Mouse (Mus musculus) hematopoietic stem cell, adult 5-6 weeks (primary cell): ENCODE data around the gene Plekha4. TPM values are rescaled to one million over a fixed set of nuclear protein-coding genes. Genes with fewer than 3 reads are reported as not detected.
A peak's percentile ranks its signal among the peaks of the same experiment; 100 is the strongest.

Experiments used
- ATAC-seq, 2 experiments: fragments of 125-278 bp in 1 of 2; replicated peaks in 1 of 2; 2 replicates each; pipeline ENCODE4 v1.8.0; 2016 to 2017; ENCODE audit warnings: inconsistent platforms in 2 of 2, mild to moderate bottlenecking in 2 of 2, moderate number of reproducible peaks in 2 of 2, low read depth in 1 of 2, moderate TSS enrichment in 1 of 2; ENCODE audit not compliant: low FRiP score in 2 of 2, poor library complexity in 2 of 2, severe bottlenecking in 2 of 2, insufficient read depth in 1 of 2, low TSS enrichment in 1 of 2
- total RNA-seq: library from RNA; stranded (forward); fragments of 172-1452, 232-1000 nt; gene quantifications from 2 replicates; pipeline ENCODE4 v1.2.3, GENCODE M21; 2017

Gene Plekha4
- total RNA-seq, 1 experiment from 2014 or later, result 3.1 TPM

DNA sequence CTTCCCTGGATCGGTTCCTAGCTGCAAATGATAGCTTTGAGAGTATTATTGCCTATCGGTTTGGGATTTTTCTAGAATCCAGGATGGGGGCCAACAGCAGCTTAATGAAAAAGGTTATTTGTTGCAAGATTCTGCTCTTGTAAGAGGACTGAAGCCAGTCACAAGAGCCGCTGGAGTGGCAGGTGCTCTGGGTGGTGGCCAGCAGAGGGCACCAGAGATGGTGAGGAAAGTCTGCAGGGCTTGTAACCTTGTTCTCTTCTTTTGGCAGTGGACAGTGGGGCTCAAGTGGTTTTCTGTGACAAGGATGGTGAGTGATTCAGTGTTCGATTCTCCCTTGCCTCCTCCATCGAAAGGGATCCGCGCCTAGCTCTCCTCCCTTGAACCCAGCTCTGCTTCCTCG is 29.7 kb downstream of the Plekha4 start:
- ATAC-seq, result peak; percentile 80 to 81

DNA sequence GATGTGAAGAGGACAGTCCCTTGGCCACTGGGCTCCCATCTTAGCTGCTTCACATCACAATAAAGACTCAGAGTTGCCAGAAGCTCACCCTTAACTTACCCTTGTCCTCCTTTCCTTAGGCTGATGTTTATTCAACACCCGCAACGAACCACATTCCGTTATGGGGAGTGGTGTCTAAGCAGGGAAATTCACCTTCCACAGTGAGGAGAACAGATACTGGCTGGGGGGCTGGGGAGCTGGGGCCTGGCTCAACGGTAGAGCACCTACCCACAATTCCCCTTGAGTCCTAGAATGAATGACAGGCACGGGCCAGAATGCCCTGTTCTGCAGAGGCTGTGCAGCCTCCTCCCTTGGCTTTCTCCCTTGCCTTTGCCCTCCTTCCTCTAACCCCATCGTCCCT is 32.8 kb downstream of the Plekha4 start:
- ATAC-seq, result no peak

DNA sequence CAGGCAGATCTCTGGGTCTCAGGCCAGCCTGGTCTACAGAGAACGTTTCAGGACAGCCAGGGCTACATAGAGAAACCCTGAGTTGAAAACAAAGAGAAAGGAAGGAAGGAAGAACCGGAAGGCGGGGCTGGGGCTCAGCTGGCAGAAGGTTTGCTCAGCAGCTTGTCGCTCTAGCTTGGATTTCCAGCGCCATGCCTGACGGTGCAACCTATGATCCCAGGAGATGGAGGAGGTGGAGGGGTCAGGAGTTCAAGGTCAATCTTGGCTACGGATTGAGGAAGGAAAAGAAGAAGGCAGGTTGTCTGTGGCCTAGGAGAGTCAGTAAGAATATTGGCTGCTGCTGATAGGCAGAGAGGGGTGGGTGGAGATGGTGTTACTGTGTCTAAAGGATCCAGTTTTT is 34.1 kb downstream of the Plekha4 start:
- ATAC-seq, result no peak

DNA sequence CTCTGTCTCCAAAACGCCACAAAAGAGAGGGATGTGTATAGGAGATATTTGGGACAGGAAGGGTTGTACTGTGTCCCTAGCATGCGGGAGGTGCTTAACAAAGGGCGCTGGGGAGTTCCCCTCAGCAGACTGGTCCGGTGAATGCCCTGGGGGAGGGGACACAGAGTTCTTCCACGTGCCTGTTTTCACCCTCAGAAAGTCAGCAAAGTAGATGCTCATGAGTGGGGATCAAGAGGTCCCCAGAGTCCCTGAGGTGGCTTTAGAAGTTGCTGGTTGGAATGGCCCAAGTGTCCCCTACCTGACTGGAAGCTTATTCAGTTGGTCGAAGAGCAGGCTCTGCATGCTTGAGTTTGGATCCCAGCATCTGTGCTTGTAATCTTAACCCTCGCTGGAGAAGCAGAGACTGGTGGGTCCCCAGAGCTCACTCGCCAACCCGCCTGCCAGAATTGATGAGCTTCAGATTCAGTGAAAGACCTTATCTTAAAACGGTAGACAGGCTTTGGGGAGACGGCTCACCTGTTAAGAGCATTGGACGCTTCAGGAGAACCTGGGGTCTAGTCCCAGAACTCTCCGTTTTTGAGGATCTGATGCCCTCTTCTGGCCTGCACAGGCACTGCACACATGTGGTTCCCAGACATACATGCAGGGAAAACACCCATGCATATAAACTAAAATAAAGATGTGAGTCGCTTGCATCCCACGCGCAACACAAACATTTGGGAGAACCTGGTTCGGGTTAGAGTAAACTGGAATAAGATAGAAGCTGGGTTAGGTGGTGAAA is 34.9 kb downstream of the Plekha4 start:
- ATAC-seq, result peak; percentile 77 to 79

DNA sequence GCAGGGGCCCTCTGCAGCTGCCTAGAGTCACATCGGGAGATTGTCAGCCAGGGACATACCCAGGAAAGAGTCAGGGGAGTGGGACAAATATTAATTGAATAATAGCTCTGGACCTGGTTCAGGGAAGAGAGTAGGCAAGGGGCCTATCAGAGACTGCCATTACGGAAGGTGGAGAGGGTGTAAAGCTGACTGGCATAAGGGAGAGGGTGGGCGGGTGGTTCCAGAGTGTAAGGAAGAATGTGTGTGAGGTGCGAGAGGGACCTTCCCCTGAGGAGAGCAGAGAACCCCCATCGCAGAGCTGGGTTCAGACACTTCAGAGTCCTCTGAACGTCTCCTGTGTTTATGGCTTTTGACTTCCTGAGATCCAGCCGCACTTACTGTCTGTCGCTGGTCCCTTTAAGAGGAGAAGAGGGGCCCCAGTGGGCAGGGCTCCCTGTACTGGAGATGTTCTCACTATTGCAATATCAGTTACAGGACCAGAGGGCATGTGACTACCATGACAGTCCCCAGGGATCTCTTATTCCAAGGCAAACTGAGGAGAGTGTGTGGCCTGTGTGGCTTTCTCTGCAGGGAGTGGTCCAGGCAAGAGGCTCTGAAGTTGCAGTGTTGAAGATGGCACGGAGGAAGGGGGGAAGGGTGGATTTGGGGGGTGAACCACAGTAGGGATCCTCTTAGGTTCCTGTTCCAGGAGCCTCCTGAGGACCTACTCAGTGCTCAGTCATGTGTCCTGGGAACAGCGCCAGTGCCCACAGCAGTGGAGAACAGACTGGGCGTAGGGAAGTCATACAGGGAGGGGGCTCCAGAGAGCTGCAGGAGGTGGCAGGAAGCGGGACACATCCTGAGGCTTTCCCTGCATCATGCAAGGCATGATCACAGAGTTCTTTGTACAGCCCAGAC is 35.7 kb downstream of the Plekha4 start:
- ATAC-seq, result peak in 1 of 2 experiments; percentile 39; a peak in 1 of 4 replicates

DNA sequence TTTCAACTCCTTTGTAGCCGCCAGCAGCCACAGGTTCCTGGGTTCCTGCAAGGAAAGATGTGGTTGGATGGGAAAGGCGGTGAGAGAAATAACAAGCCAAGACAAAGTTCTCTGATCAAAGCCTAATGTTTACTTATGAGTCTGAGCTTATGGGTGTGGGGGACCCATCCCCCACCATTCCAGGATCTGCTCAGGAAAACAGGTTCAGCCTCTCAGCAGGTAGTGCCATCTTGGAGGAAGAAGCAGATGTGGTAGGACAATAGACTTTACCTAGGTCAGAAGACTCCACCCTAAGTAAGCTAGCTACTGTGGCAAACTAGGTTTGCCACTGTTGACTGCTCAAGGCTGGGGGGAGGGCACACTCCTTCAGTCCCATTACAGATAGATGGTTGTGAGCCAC is 38.7 kb downstream of the Plekha4 start:
- ATAC-seq, result no peak

DNA sequence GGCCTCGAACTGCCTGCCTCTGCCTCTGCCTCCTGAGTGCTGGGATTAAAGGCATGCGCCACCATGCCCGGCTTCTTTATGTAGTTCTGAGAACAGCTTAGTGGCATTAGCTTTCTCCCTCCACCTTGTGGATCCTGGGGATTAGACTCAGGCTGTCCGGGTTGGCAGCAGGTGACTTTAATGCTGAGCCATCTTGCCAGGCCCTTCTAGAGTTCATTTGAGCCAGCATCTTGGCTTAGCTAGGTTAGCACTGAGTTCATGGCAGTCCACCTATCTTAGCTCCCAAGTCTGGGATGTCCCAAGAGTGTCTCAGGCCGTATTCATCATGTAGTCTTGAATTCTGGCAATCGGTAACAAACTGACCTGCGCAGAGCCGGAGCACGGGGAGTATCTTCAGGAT is 39.3 kb downstream of the Plekha4 start:
- ATAC-seq, result no peak

DNA sequence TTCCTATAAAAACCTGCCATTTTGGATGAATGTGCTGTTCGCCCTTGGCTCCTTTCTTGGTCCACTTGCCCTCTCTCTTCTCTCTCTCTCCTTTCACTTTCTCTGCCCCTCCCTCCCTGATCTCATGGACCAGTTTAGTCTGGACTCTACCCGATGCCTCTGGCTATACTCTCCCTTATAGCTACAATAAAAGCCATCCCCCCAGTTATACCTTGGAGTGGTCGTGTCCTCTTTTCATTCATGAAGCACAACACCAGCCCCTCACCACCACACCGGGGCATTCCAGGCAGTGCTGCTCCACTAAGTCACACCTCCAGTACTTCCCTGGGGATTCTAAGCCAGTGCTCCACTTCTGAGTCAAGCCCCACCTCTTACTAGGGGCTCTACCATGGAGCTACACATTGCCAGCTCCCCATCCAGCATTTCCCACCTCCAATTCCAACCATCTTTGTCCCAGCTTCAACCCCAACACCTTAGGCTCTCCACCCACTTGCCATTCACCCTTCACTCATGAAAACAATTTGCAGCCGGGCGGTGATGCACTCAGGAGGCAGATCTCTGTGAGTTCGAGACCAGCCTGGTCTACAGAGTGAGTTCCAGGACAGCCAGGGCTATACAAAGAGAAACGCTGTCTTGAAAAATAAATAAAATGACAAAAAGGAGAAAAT is 41.1 kb downstream of the Plekha4 start:
- no peak for ATAC-seq

DNA sequence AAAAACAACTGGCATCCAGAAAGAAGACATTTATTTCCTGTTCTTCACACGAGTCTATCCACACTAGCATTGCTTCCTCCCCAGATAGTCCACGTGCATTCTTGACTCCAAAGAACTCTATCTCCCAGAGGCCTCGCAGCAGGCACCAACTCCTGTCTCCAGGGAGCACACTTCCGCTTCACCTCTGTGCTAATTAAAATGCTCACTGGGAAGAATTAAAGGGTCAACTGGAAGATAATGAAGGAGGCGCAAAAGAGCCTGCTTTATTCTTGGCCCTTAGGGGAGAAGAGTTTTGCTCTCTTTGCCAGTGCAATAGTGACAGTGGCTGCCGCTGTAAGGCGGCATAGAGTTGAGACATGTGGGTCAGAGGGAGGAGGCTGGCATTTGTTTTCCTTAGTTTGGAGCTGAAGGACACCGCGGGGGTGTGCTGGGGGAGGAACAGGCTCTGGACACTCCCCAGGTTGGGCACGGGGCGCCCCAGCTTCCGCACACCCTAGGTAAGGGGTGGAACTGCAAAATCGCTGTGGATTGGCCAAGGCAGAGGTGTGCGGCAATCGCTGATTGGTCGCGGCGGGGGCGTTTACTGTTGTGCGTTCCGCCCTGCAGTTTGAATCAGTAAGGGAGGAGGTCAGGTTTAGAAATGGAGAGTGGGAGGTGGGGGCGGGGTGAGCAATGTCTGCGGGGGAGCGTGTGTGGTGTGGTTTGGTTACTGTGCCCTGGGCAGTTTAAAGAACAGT is 41.8 kb downstream of the Plekha4 start:
- peak; percentile 91 to 95 for ATAC-seq

DNA sequence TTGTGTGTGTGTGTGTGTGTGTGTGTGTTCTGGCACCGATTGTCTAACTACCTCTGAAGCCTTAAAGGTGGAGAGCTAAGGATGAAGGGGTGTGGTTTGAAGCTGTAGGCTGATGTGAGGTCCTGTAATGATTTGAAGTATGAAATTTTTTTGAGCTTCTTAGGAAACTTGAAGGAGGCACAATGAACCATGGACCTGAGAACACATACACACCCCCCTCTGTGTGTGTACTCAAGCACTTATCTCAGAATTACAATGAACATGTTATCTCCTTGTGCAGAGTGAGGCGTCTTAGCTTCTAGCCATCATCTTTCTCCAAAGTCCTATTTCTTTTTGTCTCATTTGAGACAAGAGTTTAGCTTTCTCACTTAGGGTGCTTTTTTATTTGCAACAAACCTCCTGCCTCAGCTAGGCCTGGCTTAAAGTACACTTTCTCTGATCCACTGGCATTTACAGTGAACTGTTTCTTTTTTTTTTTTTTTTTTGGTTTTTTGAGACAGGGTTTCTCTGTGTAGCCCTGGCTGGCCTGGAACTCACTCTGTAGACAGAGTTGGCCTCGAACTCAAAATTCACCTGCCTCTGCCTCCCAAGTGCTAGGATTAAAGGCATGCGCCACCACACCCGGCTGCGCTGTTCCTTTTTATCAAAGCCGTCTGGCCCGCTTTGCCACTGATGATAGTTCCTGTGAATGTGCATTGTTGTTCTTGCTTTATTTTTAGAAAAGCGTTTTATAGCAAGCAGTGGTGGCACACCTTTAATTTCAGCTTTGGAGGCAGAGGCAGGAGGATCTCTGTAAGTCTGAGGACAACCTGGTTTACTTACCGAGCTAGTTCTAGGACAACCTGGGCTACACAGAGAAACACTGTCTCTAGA is 42.7 kb downstream of the Plekha4 start:
- ATAC-seq, result no peak

DNA sequence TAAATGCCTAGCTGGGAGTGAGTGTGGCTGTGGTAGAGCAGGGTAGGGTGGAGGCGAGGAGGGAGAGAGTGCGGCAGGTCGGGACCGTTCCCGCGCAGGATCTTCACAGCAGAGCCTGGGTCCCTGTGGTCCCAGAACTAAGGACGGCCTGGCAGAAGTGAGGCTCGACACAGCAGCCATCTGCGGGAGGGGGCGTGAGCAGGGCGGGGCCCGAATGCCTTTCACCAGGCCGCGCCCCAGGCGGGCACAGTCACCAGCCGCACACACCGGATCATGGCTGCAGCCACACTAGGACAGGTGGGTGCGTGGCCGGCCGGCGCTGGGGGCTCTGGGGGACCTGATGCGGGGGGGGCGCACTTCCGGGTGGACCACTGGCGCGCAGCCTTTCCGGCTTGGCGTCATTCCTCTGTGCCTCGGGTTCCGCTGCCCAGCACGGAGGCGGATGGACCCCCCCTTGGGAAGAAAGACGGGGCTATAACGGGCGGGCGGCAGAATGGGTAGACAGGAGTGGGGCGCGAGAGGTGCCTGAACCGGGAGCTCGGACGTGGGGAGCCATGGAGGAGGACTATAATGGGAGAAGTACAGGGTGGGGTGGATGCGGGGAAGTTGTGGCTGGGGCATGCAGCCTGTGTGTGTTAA is 44.1 kb downstream of the Plekha4 start, which contains the start of gene Bcat2:
TSS of gene Bcat2 (plus strand) at position 51 of the 639 bp plus-strand sequence.
- peak; percentile 70 to 78 for ATAC-seq

DNA sequence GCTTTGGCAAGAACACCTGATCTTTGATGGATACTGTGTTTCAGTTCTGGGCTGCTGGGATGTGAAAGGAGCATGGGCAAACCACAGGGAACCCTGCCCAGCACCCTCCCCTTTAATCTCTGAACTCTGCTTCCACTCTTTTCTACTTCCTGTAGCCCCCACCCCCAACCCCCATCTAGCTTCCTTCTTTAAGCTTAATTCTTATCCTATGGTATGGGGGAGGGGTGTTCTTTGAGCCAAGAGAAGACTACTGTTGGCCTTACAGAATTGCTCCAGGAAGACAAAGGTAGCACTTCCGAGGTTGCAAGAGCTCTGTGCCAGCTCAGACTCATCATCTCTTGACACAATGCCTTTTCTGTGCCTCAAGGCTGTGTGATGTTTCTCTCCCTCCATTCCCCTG is 45.8 kb downstream of the Plekha4 start:
- ATAC-seq, result no peak

DNA sequence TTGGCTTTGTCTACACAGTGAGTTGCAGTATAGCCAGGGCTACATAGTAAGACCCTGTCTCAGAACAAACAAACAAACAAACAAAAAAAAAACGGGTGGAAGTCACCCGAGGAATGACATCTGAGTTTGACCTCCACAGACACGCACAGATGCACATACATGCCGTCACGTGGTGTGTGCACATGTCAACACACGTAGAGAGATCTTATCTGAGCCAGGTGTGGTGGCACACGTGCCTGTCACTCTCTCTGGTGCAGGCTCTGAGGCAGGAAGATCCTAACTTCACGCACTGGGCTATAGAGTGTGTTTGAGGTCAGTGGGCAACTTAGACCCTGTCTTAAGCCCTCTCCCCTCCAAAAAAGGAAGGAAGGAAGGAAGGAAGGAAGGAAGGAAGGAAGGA is 47.8 kb downstream of the Plekha4 start:
- no peak for ATAC-seq

DNA sequence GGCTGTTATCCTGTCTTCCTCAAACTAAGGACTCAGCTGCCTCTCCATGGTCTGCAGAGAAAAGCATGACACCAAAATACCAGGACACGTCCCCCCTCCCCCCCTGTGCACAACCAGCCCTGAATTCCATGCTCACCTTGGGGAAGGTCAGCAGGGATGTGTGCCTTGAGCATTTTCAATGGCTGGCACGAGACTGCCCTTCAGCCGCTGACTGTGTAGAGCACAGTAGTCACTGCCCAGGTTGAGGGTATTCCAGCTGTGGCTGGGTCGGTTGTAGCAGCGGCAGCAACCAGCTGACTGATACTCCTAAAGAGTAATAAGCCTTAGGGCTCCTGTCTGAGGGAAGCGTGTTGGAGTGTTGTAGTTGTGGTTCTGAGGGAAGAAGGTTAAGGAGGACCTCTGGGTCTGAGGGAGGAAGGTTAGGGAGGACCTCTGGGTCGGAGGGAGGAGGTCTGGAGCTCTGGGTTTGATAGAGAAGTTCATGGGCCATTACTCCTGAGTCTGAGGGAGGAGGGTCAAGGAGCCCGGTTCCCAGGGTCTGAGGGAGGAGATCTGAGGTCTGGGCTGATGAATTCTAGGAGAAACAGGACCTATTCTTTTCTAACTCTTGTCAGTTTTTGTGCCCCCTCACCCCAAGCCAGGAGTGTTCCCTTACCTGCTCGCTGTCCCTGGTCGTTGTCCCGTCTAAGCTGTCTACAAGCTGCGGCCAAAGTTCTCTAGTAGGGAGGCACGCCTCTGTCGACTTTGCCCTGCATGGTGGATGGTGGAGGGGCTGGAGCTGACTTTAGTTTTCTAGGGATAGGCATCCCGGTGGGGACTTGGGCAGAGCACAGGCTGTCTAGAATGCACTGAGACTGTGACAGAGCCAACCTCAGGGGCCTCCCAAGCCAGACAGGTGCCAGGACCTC is 48.6 kb downstream of the Plekha4 start:
- ATAC-seq, result no peak

DNA sequence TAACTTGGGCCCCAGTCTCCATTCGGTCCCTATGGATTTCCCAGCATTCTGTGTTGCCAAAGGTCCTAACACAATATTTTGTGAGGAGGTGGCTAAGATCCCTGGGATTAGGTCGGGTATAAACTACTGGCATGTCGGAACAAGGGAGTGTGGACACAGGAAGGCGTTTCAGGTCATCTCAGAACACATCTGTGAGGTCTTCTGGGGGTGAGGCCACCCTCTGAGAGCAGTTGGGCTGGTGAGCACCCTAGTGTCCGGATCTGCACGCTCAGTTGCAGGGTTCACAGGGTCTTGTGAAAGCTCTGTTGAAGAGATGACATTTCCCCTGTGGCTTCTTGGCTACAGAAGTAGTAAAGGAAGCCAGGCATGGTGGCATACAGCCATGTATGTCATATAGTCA is 59.8 kb downstream of the Plekha4 start:
- no peak for ATAC-seq
